9 mouse cellular contexts compared by ENCODE assay signal in the genomic region with DNA sequence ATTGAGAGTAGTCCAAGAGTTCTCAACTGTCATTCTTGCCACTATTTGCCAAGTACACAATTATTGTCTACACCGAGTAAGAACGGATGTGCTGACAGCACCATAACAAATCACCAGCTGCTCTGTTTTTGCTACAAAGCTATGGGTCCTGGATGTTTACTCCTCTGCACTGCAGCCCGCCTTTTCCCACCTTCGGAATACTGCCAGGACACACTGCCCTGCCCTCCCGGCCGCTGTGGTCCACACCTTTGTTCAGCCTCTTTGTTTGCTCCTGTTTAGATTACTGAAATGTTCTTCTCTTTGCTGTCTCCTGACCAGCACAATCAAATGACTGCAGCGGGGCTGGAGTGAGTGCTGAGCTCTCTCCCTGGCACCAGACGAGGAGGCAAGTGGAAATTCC. TPM values are rescaled to one million over a fixed set of nuclear protein-coding genes. Genes with fewer than 3 reads are reported as not detected.
DNase-seq lines count a peak whose midpoint lies in the region; ATAC-seq and TF ChIP-seq lines count a peak whose summit lies in the region.
"Had no signal": no experiment of that assay in that cellular context is flagged by ENCODE, and none has a peak within 500 bp of the region (broad histone marks: within the 10 kb centered on the region; RNA-seq: fewer than 3 reads in every experiment).

No protein-coding gene starts in this region.

- no peak overlapping the region for H3K4me2 ChIP-seq in heart, embryonic 11.5 days
- H3K4me2 ChIP-seq in kidney, postnatal 0 days (ENCODE audit: low read length) = no peak overlapping the region
- H3K4me2 ChIP-seq: limb, embryonic 15.5 days had no signal

- intact Hi-C loops in left cerebral cortex, adult 2 months (cut with DNase I) = no loop called here

- 58% methylated on average over 8 of the region's 8 CpGs for WGBS in heart, embryonic 11.5 days (ENCODE audit: insufficient replicate concordance)
- 63% methylated on average over 8 of the region's 8 CpGs for WGBS in kidney, postnatal 0 days

- no peak overlapping the region for H3K9ac ChIP-seq in heart, embryonic 11.5 days (ENCODE audit: low read depth, low read length)
- no peak overlapping the region for H3K9ac ChIP-seq in kidney, postnatal 0 days (ENCODE audit: low read depth, low read length)
- H3K9ac ChIP-seq: limb, embryonic 15.5 days had no signal

- no peak for TF ChIP-seq CTCF in left cerebral cortex, adult 2 months (IDR thresholded peaks at IDR 0.05)
- no peak for TF ChIP-seq CTCF in kidney, postnatal 0 days (IDR thresholded peaks at IDR 0.05; ENCODE audit: low read depth)

- no peak overlapping the region for H3K4me3 ChIP-seq in left cerebral cortex, adult 2 months
- H3K4me3 ChIP-seq in heart, embryonic 11.5 days (ENCODE audit: low read depth, low read length) = no peak overlapping the region
- no peak overlapping the region for H3K4me3 ChIP-seq in kidney, postnatal 0 days (replicated peaks; ENCODE audit: low read depth, low read length)
- H3K4me3 ChIP-seq: limb, embryonic 15.5 days had no signal

- ATAC-seq in heart, embryonic 11.5 days (replicated peaks; ENCODE audit: insufficient number of reproducible peaks, low FRiP score, low TSS enrichment) = no peak
- ATAC-seq in kidney, postnatal 0 days (replicated peaks; ENCODE audit: low FRiP score, low read depth) = no peak
- ATAC-seq in monocyte, adult 5-6 weeks (replicated peaks; ENCODE audit: insufficient number of reproducible peaks, low FRiP score, low TSS enrichment, poor library complexity, severe bottlenecking) = no peak
- no peak for ATAC-seq in megakaryocyte, adult 5-6 weeks (ENCODE audit: poor library complexity, severe bottlenecking)
- ATAC-seq: Patski had no signal

- 0 out of 2 replicates have a peak, but pooled peaks cover 5% of the 10 kb centered on the region for H3K4me1 ChIP-seq in heart, embryonic 11.5 days (ENCODE audit: control insufficient read depth, insufficient read depth, low read length)
- H3K4me1 ChIP-seq in kidney, postnatal 0 days (replicated peaks; ENCODE audit: insufficient read depth, low read length) = no peaks in the 10 kb centered on the region
- H3K4me1 ChIP-seq: limb, embryonic 15.5 days had no signal

- no peaks in the 10 kb centered on the region for H3K9me3 ChIP-seq in heart, embryonic 11.5 days (replicated peaks; ENCODE audit: control insufficient read depth, low read length)
- no peaks in the 10 kb centered on the region for H3K9me3 ChIP-seq in kidney, postnatal 0 days (replicated peaks; ENCODE audit: low read length)
- H3K9me3 ChIP-seq: limb, embryonic 15.5 days had no signal

- H3K27me3 ChIP-seq in heart, embryonic 11.5 days (ENCODE audit: control insufficient read depth, insufficient read depth, low read length) = no peaks in the 10 kb centered on the region
- no peaks in the 10 kb centered on the region for H3K27me3 ChIP-seq in kidney, postnatal 0 days (ENCODE audit: insufficient read depth, low read length)
- H3K27me3 ChIP-seq: limb, embryonic 15.5 days; Patski had no signal

- peak overlapping the region; percentile 48 for H3K27ac ChIP-seq in left cerebral cortex, adult 2 months
- peak overlapping the region; percentile 70 for H3K27ac ChIP-seq in heart, embryonic 11.5 days (ENCODE audit: low read depth, low read length)
- H3K27ac ChIP-seq in kidney, postnatal 0 days = peak overlapping the region; percentile 64
- H3K27ac ChIP-seq: limb, embryonic 15.5 days had no signal

- peaks cover 10% of the 10 kb centered on the region for H3K36me3 ChIP-seq in heart, embryonic 11.5 days (ENCODE audit: control insufficient read depth, insufficient read depth, low read length)
- H3K36me3 ChIP-seq in kidney, postnatal 0 days (ENCODE audit: insufficient read depth, low read length) = peaks cover 48% of the 10 kb centered on the region

- peak in 1 of 2 experiments; percentile 9 for DNase-seq in left cerebral cortex, adult 2 months (ENCODE audit: extremely low spot score in 1 of 2, low spot score in 2 of 2)
- no peak for DNase-seq in left cerebral cortex, adult 9 months (ENCODE audit: low spot score in 2 of 2)
- peak; percentile 26 for DNase-seq in kidney, postnatal 0 days (ENCODE audit: low spot score)
- peak; percentile 3 for DNase-seq in ovary, postnatal 10 days (ENCODE audit: low spot score)

RNA-seq across cellular contexts. Expression of a gene that starts 57.2 kb away (rescaled TPM):
- 1 to 10 TPM; 7.5 to 8.7 TPM for total RNA-seq in left cerebral cortex, adult 2 months (2021)
- polyA plus RNA-seq in heart, embryonic 11.5 days (2014; fragmentation: Nextera tagmentation; extraction: Ambion mirVana) = 0.35 and 0.74 TPM in 2 replicates
- 0.64 and 0.83 TPM in 2 replicates for polyA plus RNA-seq in kidney, postnatal 0 days (2015; fragmentation: Nextera tagmentation; extraction: Ambion mirVana)
- total RNA-seq in monocyte, adult 5-6 weeks (2017) = 0.49 TPM in 1 of 3 replicates, not detected in the others
- 0.39 and 1.1 TPM in 2 replicates for total RNA-seq in megakaryocyte, adult 5-6 weeks (2015)
- total RNA-seq in megakaryocyte, adult 5-6 weeks (2017) = 0.51 and 1.3 TPM in 2 replicates

Comparison
In these comparisons a context has a peak if more than half of its experiments do, and no peak if none do; other contexts are left out.
1. DNase-seq: peak in kidney, postnatal 0 days (single experiment) and ovary, postnatal 10 days (single experiment); none in left cerebral cortex, adult 9 months (0 of 2).
2. Peak in every context shown above with its lines, with median percentiles within 50 percentile points of each other: H3K27ac ChIP-seq.